In genomic region chr17:56627530-56628277, GRCm38 (mm10) we compare ENCODE assay signal across 8 mouse cellular contexts. TPM values are rescaled to one million over a fixed set of nuclear protein-coding genes. Genes with fewer than 3 reads are reported as not detected.
DNase-seq lines count a peak whose midpoint lies in the region; ATAC-seq and TF ChIP-seq lines count a peak whose summit lies in the region.

TSS of gene Catsperd (plus strand) at chr17:56628143.

- H3K27ac ChIP-seq in heart, embryonic 14.5 days (replicated peaks in 1 of 2; ENCODE audit: control insufficient read depth in 1 of 2, insufficient read depth in 1 of 2, low read depth in 2 of 2, low read length in 2 of 2) = peak within 1 kb of the TSS; percentile 6 to 46; a peak in 2 of 4 replicates
- H3K27ac ChIP-seq in forebrain, postnatal 0 days (ENCODE audit: low read depth, low read length) = peak within 1 kb of the TSS; percentile 59
- H3K27ac ChIP-seq in limb, embryonic 10.5 days = peak within 1 kb of the TSS; percentile 88
- peak within 1 kb of the TSS; percentile 78 for H3K27ac ChIP-seq in midbrain, postnatal 0 days (ENCODE audit: low read depth, low read length)

- intact Hi-C loops in heart, postnatal 36 days (cut with DNase I) = loop anchor here (5.0 kb wide), 3 partner anchors 40 to 205 kb away; partner anchors contain the start of genes Ndufa11, Rfx2 and Vmac

- no peak for ATAC-seq in heart, embryonic 14.5 days (ENCODE audit: insufficient number of reproducible peaks, insufficient read depth, low FRiP score, low read depth)
- ATAC-seq in forebrain, postnatal 0 days = peak; percentile 40
- ATAC-seq in midbrain, postnatal 0 days (ENCODE audit: low FRiP score) = peak; percentile 66

- 11% methylated on average over 26 of the region's 26 CpGs for WGBS in heart, embryonic 14.5 days
- 10% methylated on average over 26 of the region's 26 CpGs for WGBS in forebrain, postnatal 0 days
- 8% methylated on average over 26 of the region's 26 CpGs for WGBS in limb, embryonic 10.5 days
- 7% methylated on average over 26 of the region's 26 CpGs for WGBS in midbrain, postnatal 0 days

- peaks cover 10 to 20% of the 10 kb centered on the region in 2 experiments for H3K4me1 ChIP-seq in heart, embryonic 14.5 days (ENCODE audit: control insufficient read depth in 2 of 2, insufficient read depth in 2 of 2, low read length in 2 of 2)
- peaks cover 11% of the 10 kb centered on the region for H3K4me1 ChIP-seq in forebrain, postnatal 0 days (ENCODE audit: insufficient read depth)
- H3K4me1 ChIP-seq in limb, embryonic 10.5 days = peaks cover 29% of the 10 kb centered on the region
- H3K4me1 ChIP-seq in midbrain, postnatal 0 days (ENCODE audit: insufficient read depth, low read length) = peaks cover 5% of the 10 kb centered on the region; the same call in 1 of the 2 replicates

- peaks cover 14% of the 10 kb centered on the region for H3K36me3 ChIP-seq in heart, embryonic 14.5 days (ENCODE audit: control insufficient read depth, insufficient read depth, low read length)
- peaks cover 10% of the 10 kb centered on the region; the same call in 1 of the 2 replicates for H3K36me3 ChIP-seq in forebrain, postnatal 0 days (ENCODE audit: insufficient read depth)
- H3K36me3 ChIP-seq in limb, embryonic 10.5 days = peaks cover 27% of the 10 kb centered on the region
- peaks cover 8% of the 10 kb centered on the region; the same call in 1 of the 2 replicates for H3K36me3 ChIP-seq in midbrain, postnatal 0 days (ENCODE audit: insufficient read depth, low read length)

- no peak for TF ChIP-seq CTCF in forebrain, postnatal 0 days (IDR thresholded peaks at IDR 0.05; ENCODE audit: low read depth)
- TF ChIP-seq CTCF in midbrain, postnatal 0 days (IDR thresholded peaks at IDR 0.05) = no peak

- no peaks in the 10 kb centered on the region for H3K9me3 ChIP-seq in heart, embryonic 14.5 days (ENCODE audit: control insufficient read depth, low read length)
- no peaks in the 10 kb centered on the region for H3K9me3 ChIP-seq in forebrain, postnatal 0 days (ENCODE audit: low read length)
- H3K9me3 ChIP-seq in limb, embryonic 10.5 days (replicated peaks) = no peaks in the 10 kb centered on the region
- no peaks in the 10 kb centered on the region for H3K9me3 ChIP-seq in midbrain, postnatal 0 days (ENCODE audit: low read length)

- peak within 1 kb of the TSS; percentile 82 to 94 for H3K4me3 ChIP-seq in heart, embryonic 14.5 days (ENCODE audit: control insufficient read depth in 1 of 2, insufficient read depth in 1 of 2, low read depth in 1 of 2, low read length in 2 of 2)
- H3K4me3 ChIP-seq in forebrain, postnatal 0 days (ENCODE audit: low read depth, low read length) = peak within 1 kb of the TSS; percentile 85
- H3K4me3 ChIP-seq in limb, embryonic 10.5 days = peak within 1 kb of the TSS; percentile 98
- H3K4me3 ChIP-seq in midbrain, postnatal 0 days (ENCODE audit: low read depth, low read length) = peak within 1 kb of the TSS; percentile 67

- peak within 1 kb of the TSS; percentile 59 for H3K9ac ChIP-seq in heart, embryonic 14.5 days (ENCODE audit: low read length)
- H3K9ac ChIP-seq in forebrain, postnatal 0 days = peak within 1 kb of the TSS; percentile 81; the same call in 1 of the 2 replicates
- H3K9ac ChIP-seq in midbrain, postnatal 0 days (replicated peaks; ENCODE audit: low read length, poor library complexity, severe bottlenecking) = peak within 1 kb of the TSS; percentile 37

- H3K27me3 ChIP-seq in heart, embryonic 14.5 days (ENCODE audit: control insufficient read depth, insufficient read depth, low read length) = no peaks in the 10 kb centered on the region
- H3K27me3 ChIP-seq in forebrain, postnatal 0 days (ENCODE audit: insufficient read depth, low read length) = no peaks in the 10 kb centered on the region
- H3K27me3 ChIP-seq in limb, embryonic 10.5 days (ENCODE audit: low read depth, poor library complexity, severe bottlenecking) = no peaks in the 10 kb centered on the region
- no peaks in the 10 kb centered on the region for H3K27me3 ChIP-seq in midbrain, postnatal 0 days (ENCODE audit: insufficient read depth, low read length)

- DNase-seq in heart, postnatal 36 days = no peak
- DNase-seq in ZHBTc4 (ENCODE audit: low read depth, low spot score) = peak; percentile 75
- peak; percentile 51 for DNase-seq in forebrain, postnatal 0 days
- DNase-seq in limb, embryonic 10.5 days (ENCODE audit: low spot score) = peak; percentile 60
- DNase-seq in midbrain, postnatal 0 days (ENCODE audit: low spot score) = peak; percentile 72
- DNase-seq in right cerebral cortex, postnatal 10 days (ENCODE audit: low spot score in 2 of 2) = no peak
- no peak for DNase-seq in frontal cortex, adult 2 months (ENCODE audit: extremely low spot score in 1 of 2, low spot score in 1 of 2)

- H3K4me2 ChIP-seq in heart, embryonic 14.5 days (ENCODE audit: low read length) = peak within 1 kb of the TSS; percentile 96
- H3K4me2 ChIP-seq in forebrain, postnatal 0 days (ENCODE audit: low read depth) = peak within 1 kb of the TSS; percentile 89
- H3K4me2 ChIP-seq in midbrain, postnatal 0 days (ENCODE audit: low read depth, low read length, poor library complexity, severe bottlenecking) = peak within 1 kb of the TSS; percentile 57

RNA-seq across cellular contexts. Expression of gene Catsperd, which starts in this region (rescaled TPM):
- 0.46 and 0.50 TPM in 2 replicates for polyA plus RNA-seq in heart, embryonic 14.5 days (2014; fragmentation: Nextera tagmentation; extraction: Ambion mirVana)
- total RNA-seq in heart, postnatal 36 days (2021) = not detected
- 0.81 and 1.5 TPM in 2 replicates for total RNA-seq in forebrain, postnatal 0 days (2014; rRNA removed)
- polyA plus RNA-seq in forebrain, postnatal 0 days (2015; fragmentation: Nextera tagmentation; extraction: Ambion mirVana) = 0.94 and 1.2 TPM in 2 replicates
- polyA plus RNA-seq in limb, embryonic 10.5 days (2016; fragmentation: Nextera tagmentation; extraction: Ambion mirVana) = 0.54 and 1.0 TPM in 2 replicates
- 0.99 and 3.0 TPM in 2 replicates for total RNA-seq in midbrain, postnatal 0 days (2014; rRNA removed)
- polyA plus RNA-seq in midbrain, postnatal 0 days (2015; fragmentation: Nextera tagmentation; extraction: Ambion mirVana) = 1.5 TPM in 2 replicates
- polyA plus RNA-seq in frontal cortex, adult 2 months (2012; rRNA removed) = 2.4 and 2.6 TPM in 2 replicates

Comparison
In these comparisons a context has a peak if more than half of its experiments do, and no peak if none do; other contexts are left out.
1. H3K27ac ChIP-seq: peak in every context shown above with its lines; median percentile 88 in limb, embryonic 10.5 days; 78 in midbrain, postnatal 0 days; 59 in forebrain, postnatal 0 days; 26 in heart, embryonic 14.5 days.
2. DNase-seq: peak in ZHBTc4 (single experiment), forebrain, postnatal 0 days (single experiment), limb, embryonic 10.5 days (single experiment) and midbrain, postnatal 0 days (single experiment); none in heart, postnatal 36 days (0 of 2), right cerebral cortex, postnatal 10 days (0 of 2) and frontal cortex, adult 2 months (0 of 2).
3. Peak in every context shown above with its lines, with median percentiles within 50 percentile points of each other: H3K4me2 ChIP-seq, H3K4me3 ChIP-seq and H3K9ac ChIP-seq.